8 mouse cellular contexts compared by ENCODE assay signal in genomic region chr4:141310191-141310606, GRCm38 (mm10). TPM values are rescaled to one million over a fixed set of nuclear protein-coding genes. Genes with fewer than 3 reads are reported as not detected.
DNase-seq lines count a peak whose midpoint lies in the region; ATAC-seq lines count a peak whose summit lies in the region.

No protein-coding gene starts in this region.

- no peak overlapping the region for H3K4me3 ChIP-seq in midbrain, embryonic 12.5 days

- H3K27ac ChIP-seq in midbrain, embryonic 12.5 days (replicated peaks), result peak overlapping the region; percentile 70

- no peaks in the 10 kb centered on the region for H3K9me3 ChIP-seq in midbrain, embryonic 12.5 days

- 0 out of 2 replicates have a peak, but pooled peaks cover 8% of the 10 kb centered on the region for H3K27me3 ChIP-seq in midbrain, embryonic 12.5 days

- peak; percentile 47; the same call in 1 of the 2 replicates for ATAC-seq in midbrain, embryonic 12.5 days (ENCODE audit: low FRiP score, low read depth)
- no peak for ATAC-seq in CD4-positive, CD25-positive, alpha-beta regulatory T cell, adult 4 months

- DNase-seq in 416B (ENCODE audit: low read depth) (peak; percentile 60), adipocyte (ENCODE audit: low spot score) (peak; percentile 18)
- peak; percentile 74 to 77 for DNase-seq in heart, adult 9 months (ENCODE audit: low spot score in 2 of 2)
- peak; percentile 82 for DNase-seq in kidney, postnatal 25 days
- DNase-seq in natural killer cell, adult 2 months (ENCODE audit: low spot score in 2 of 2), result no peak
- no peak for DNase-seq in cerebellum, postnatal 14 days

- peak overlapping the region; percentile 26 for H3K4me2 ChIP-seq in midbrain, embryonic 12.5 days (replicated peaks)

- no peak overlapping the region for H3K9ac ChIP-seq in midbrain, embryonic 12.5 days (replicated peaks)

- 6% methylated on average over 7 of the region's 8 CpGs for WGBS in midbrain, embryonic 12.5 days

- H3K4me1 ChIP-seq in midbrain, embryonic 12.5 days, result peaks cover 58% of the 10 kb centered on the region

- peaks cover 8% of the 10 kb centered on the region; the same call in 1 of the 2 replicates for H3K36me3 ChIP-seq in midbrain, embryonic 12.5 days

RNA-seq across cellular contexts. Expression of gene Epha2, which starts 9.2 kb away (rescaled TPM):
- polyA plus RNA-seq in midbrain, embryonic 12.5 days (2016; fragmentation: Nextera tagmentation; extraction: Ambion mirVana), result 6.5 and 7.8 TPM in 2 replicates
- polyA plus RNA-seq in CD4-positive, CD25-positive, alpha-beta regulatory T cell, adult 4 months (2017; shearing (Covaris generic)), result under 1 TPM in 1 of 2 experiments, not detected in 1; 0.34 TPM

RNA-seq across cellular contexts. Expression of gene Fam131c, which starts 57.8 kb away (rescaled TPM):
- 3.5 and 3.8 TPM in 2 replicates for polyA plus RNA-seq in midbrain, embryonic 12.5 days (2016; fragmentation: Nextera tagmentation; extraction: Ambion mirVana)
- polyA plus RNA-seq in CD4-positive, CD25-positive, alpha-beta regulatory T cell, adult 4 months (2017; shearing (Covaris generic)), result not detected

Comparison
In these comparisons a context has a peak if more than half of its experiments do, and no peak if none do; other contexts are left out.
1. DNase-seq: peak in 416B (single experiment), adipocyte (single experiment), heart, adult 9 months (2 of 2) and kidney, postnatal 25 days (2 of 2); none in natural killer cell, adult 2 months (0 of 2) and cerebellum, postnatal 14 days (0 of 2).